Mouse (Mus musculus) megakaryocyte, embryonic 14.5 days (primary cell): Measurements from ENCODE around the gene Dop1b. TPM values are rescaled to one million over a fixed set of nuclear protein-coding genes. Genes with fewer than 3 reads are reported as not detected.
"Not testable (repeated sequence)": the region's sequence is repeated elsewhere in the genome, so short reads cannot be mapped to it uniquely, and the experiment has no call there.

Experiments
- H3K27me3 ChIP-seq: replicated peaks from 2 replicates; pipeline ENCODE3; 2012; ENCODE audit warnings: inconsistent platforms
- H3K36me3 ChIP-seq: replicated peaks from 2 replicates; pipeline ENCODE3; 2012; ENCODE audit warnings: low read length, inconsistent platforms, mixed read lengths
- H3K4me1 ChIP-seq: 2 replicates; pipeline ENCODE4 v1.6.1; 2012; ENCODE audit warnings: inconsistent platforms
- H3K4me3 ChIP-seq: replicated peaks from 2 replicates; pipeline ENCODE3; 2012; ENCODE audit warnings: moderate library complexity, mild to moderate bottlenecking, inconsistent platforms
- H3K9me3 ChIP-seq: 2 replicates; pipeline ENCODE4 v1.6.1; 2012; ENCODE audit warnings: inconsistent platforms
- FLI1 ChIP-seq: IDR thresholded peaks from 2 replicates; pipeline ENCODE4 v1.6.1; 2012; ENCODE audit warnings: low read length, inconsistent platforms, mixed read lengths
- GATA1 ChIP-seq: IDR thresholded peaks from 3 replicates; pipeline ENCODE4 v1.6.1; 2012; ENCODE audit warnings: mixed read lengths, low read length, inconsistent platforms, borderline replicate concordance
- polyA plus RNA-seq: library from polyadenylated mRNA; stranded (reverse); fragments of >175 nt; gene quantifications from 2 replicates; pipeline ENCODE4 v1.2.3, GENCODE M21; 2012; ENCODE audit warnings: low replicate concordance; ENCODE audit not compliant: insufficient read depth

Gene Dop1b
- polyA plus RNA-seq, 1 experiment, result 15.5 TPM

GRCm38 (mm10) chr16:93770271-93770926 lies 58.7 kb downstream of the Dop1b start:
- H3K36me3 ChIP-seq, result peaks cover 74% of the 10 kb centered on the region
- H3K27me3 ChIP-seq, result peaks cover 10% of the 10 kb centered on the region
- H3K4me3 ChIP-seq, result no peak overlapping the region
- no peaks in the 10 kb centered on the region for H3K9me3 ChIP-seq
- H3K4me1 ChIP-seq, result peaks cover 17% of the 10 kb centered on the region
- no peak for TF ChIP-seq FLI1
- TF ChIP-seq GATA1, result no peak

- H3K4me1 ChIP-seq, result peaks cover 22% of the 10 kb centered on the region
- no peak for TF ChIP-seq GATA1
- TF ChIP-seq FLI1, result no peak
- peaks cover 78% of the 10 kb centered on the region for H3K36me3 ChIP-seq
Observed at GRCm38 (mm10) chr16:93774658-93775057, 63.0 kb downstream of the Dop1b start.

GRCm38 (mm10) chr16:93776468-93776867 lies 64.8 kb downstream of the Dop1b start:
- H3K27me3 ChIP-seq, result peaks cover 3% of the 10 kb centered on the region
- H3K4me1 ChIP-seq, result peaks cover 38% of the 10 kb centered on the region
- peaks cover 26% of the 10 kb centered on the region for H3K9me3 ChIP-seq
- no peak for TF ChIP-seq GATA1
- no peak for TF ChIP-seq FLI1
- H3K36me3 ChIP-seq, result peaks cover 77% of the 10 kb centered on the region
- H3K4me3 ChIP-seq, result no peak overlapping the region

More at GRCm38 (mm10) chr16:93774658-93775057, 63.0 kb downstream of the Dop1b start:
- H3K27me3 ChIP-seq, result peaks cover 8% of the 10 kb centered on the region
- no peak overlapping the region for H3K4me3 ChIP-seq
- H3K9me3 ChIP-seq, result peaks cover 26% of the 10 kb centered on the region

- Histone ChIP-seq H3K36me3 (peaks cover 83% of the 10 kb centered on the region), H3K4me3 (peak overlapping the region; percentile 26), H3K27me3 (peaks cover 4% of the 10 kb centered on the region), H3K9me3 (peaks cover 26% of the 10 kb centered on the region), H3K4me1 (peaks cover 42% of the 10 kb centered on the region)
- no peak for TF ChIP-seq GATA1
- no peak for TF ChIP-seq FLI1
Observed at GRCm38 (mm10) chr16:93777247-93777999, 65.7 kb downstream of the Dop1b start.

GRCm38 (mm10) chr16:93778393-93778792 lies 66.7 kb downstream of the Dop1b start:
- H3K27me3 ChIP-seq, result not testable (repeated sequence)
- peaks cover 26% of the 10 kb centered on the region for H3K9me3 ChIP-seq
- peak overlapping the region; percentile 28 for H3K4me3 ChIP-seq
- H3K4me1 ChIP-seq, result peaks cover 42% of the 10 kb centered on the region
- H3K36me3 ChIP-seq, result peaks cover 84% of the 10 kb centered on the region

- TF ChIP-seq FLI1 (no peak), GATA1 (no peak)
- H3K36me3 ChIP-seq, result peaks cover 85% of the 10 kb centered on the region
- peaks cover 4% of the 10 kb centered on the region for H3K27me3 ChIP-seq
- peak overlapping the region; percentile 21 for H3K4me3 ChIP-seq
- peaks cover 42% of the 10 kb centered on the region for H3K4me1 ChIP-seq
- peaks cover 36% of the 10 kb centered on the region for H3K9me3 ChIP-seq
Observed at GRCm38 (mm10) chr16:93779554-93779953, 67.8 kb downstream of the Dop1b start.

- H3K27me3 ChIP-seq, result peaks cover 1% of the 10 kb centered on the region
- peaks cover 39% of the 10 kb centered on the region for H3K4me1 ChIP-seq
- peaks cover 81% of the 10 kb centered on the region for H3K36me3 ChIP-seq
- TF ChIP-seq GATA1 (no peak), FLI1 (no peak)
- peaks cover 40% of the 10 kb centered on the region for H3K9me3 ChIP-seq
- peak overlapping the region; percentile 15 for H3K4me3 ChIP-seq
Observed at GRCm38 (mm10) chr16:93780660-93781479, 69.2 kb downstream of the Dop1b start.

- Histone ChIP-seq H3K4me1 (peaks cover 32% of the 10 kb centered on the region), H3K9me3 (peaks cover 31% of the 10 kb centered on the region), H3K4me3 (no peak overlapping the region), H3K27me3 (peaks cover 1% of the 10 kb centered on the region), H3K36me3 (peaks cover 74% of the 10 kb centered on the region)
- TF ChIP-seq FLI1, result no peak
- no peak for TF ChIP-seq GATA1
Observed at GRCm38 (mm10) chr16:93784175-93784574, 72.5 kb downstream of the Dop1b start.

GRCm38 (mm10) chr16:93785805-93786204 lies 74.1 kb downstream of the Dop1b start:
- TF ChIP-seq FLI1 (no peak), GATA1 (no peak)
- Histone ChIP-seq H3K27me3 (peaks cover 3% of the 10 kb centered on the region), H3K36me3 (peaks cover 62% of the 10 kb centered on the region), H3K4me1 (peaks cover 18% of the 10 kb centered on the region), H3K9me3 (peaks cover 26% of the 10 kb centered on the region), H3K4me3 (no peak overlapping the region)
